In the genomic region with DNA sequence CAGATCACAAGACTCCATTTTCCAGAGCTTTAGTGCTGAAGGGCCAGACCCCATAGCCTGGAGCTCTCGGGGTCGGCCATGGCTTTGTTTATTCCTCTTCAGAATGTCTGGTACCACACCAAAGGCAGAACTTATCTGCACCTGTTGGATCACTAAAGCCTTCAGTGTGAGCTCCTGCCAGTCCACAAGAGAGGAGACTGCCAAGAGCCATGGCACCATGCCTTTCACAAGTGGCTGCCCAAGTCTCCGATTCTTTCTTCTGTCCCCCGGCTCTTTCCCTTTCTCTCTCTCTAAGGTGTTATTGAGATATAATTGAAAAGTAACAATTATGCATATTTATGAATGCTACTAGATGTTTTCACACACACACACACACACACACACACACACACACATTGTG, we compare ENCODE assay signal across 23 mouse cellular contexts. TPM values are rescaled to one million over a fixed set of nuclear protein-coding genes. Genes with fewer than 3 reads are reported as not detected.
"Had no signal": no experiment of that assay in that cellular context is flagged by ENCODE, and none has a peak within 500 bp of the region (broad histone marks: within the 10 kb centered on the region; RNA-seq: fewer than 3 reads in every experiment).

No protein-coding gene starts in this region.

- H3K27ac ChIP-seq: layer of hippocampus, adult 2 months; left cerebral cortex, adult 2 months; limb, embryonic 12.5 days; liver, embryonic 13.5 days; lung, embryonic 15.5 days; macrophage had no signal

- H3K4me2 ChIP-seq: limb, embryonic 12.5 days; liver, embryonic 13.5 days; lung, embryonic 15.5 days; midbrain, embryonic 11.5 days had no signal

- ATAC-seq: liver, postnatal 0 days had no signal

- H3K9me3 ChIP-seq: limb, embryonic 12.5 days; liver, embryonic 13.5 days; lung, embryonic 15.5 days; megakaryocyte, embryonic 14.5 days had no signal

- H3K4me1 ChIP-seq: liver, embryonic 13.5 days had no signal

- DNase-seq: kidney, adult 9 months; kidney, postnatal 10 days; kidney, postnatal 4 days; liver; liver, embryonic 13.5 days; liver, postnatal 0 days; lung, postnatal 14 days; right cerebral cortex, postnatal 14 days; thymus, postnatal 36 days had no signal

- H3K27me3 ChIP-seq: limb, embryonic 12.5 days; liver, embryonic 13.5 days; lung, embryonic 15.5 days; megakaryocyte, embryonic 14.5 days had no signal

- H3K9ac ChIP-seq: limb, embryonic 12.5 days; liver, embryonic 13.5 days; liver, postnatal 0 days; lung, embryonic 15.5 days had no signal

- H3K4me3 ChIP-seq: layer of hippocampus, adult 2 months; left cerebral cortex, adult 2 months; limb, embryonic 12.5 days; liver, embryonic 13.5 days; lung, embryonic 15.5 days; megakaryocyte, embryonic 14.5 days had no signal

- H3K36me3 ChIP-seq: limb, embryonic 12.5 days; liver, embryonic 13.5 days; lung, embryonic 15.5 days had no signal

RNA-seq across cellular contexts. Expression of gene Lrrc72, which starts 43.1 kb away (rescaled TPM):
- total RNA-seq: layer of hippocampus, adult 2 months; layer of hippocampus, postnatal 25 days; left cerebral cortex, adult 2 months; left cerebral cortex, postnatal 14 days; midbrain, postnatal 0 days had no signal
- polyA plus RNA-seq: limb, embryonic 12.5 days; liver, embryonic 13.5 days; liver, postnatal 0 days; lung, embryonic 15.5 days; macrophage; midbrain, embryonic 11.5 days; midbrain, postnatal 0 days; neural tube, embryonic 14.5 days; small intestine, adult 2 months; stomach, embryonic 16.5 days; thymus, postnatal 0 days had no signal
